Mouse (Mus musculus) ES-E14 (cell line): Measurements from ENCODE around the gene Ccdc181.

ENCODE experiments used
- CHD2 ChIP-seq: IDR thresholded peaks from 2 replicates; pipeline ENCODE4 v1.6.1; 2014; ENCODE audit warnings: mild to moderate bottlenecking, low read depth, low read length, inconsistent platforms
- HCFC1 ChIP-seq: IDR thresholded peaks from 2 replicates; pipeline ENCODE4 v1.6.1; 2012; ENCODE audit warnings: low read length, inconsistent platforms, borderline replicate concordance; ENCODE audit not compliant: insufficient read depth
- ZC3H11A ChIP-seq: IDR thresholded peaks from 2 replicates; pipeline ENCODE4 v1.6.1; 2012; ENCODE audit warnings: low read depth, mild to moderate bottlenecking, inconsistent platforms, low read length, borderline replicate concordance

- no peak for TF ChIP-seq HCFC1
- no peak for TF ChIP-seq CHD2
- TF ChIP-seq ZC3H11A = no peak
These were observed 23.9 kb upstream of the Ccdc181 start for GRCm38 (mm10) chr1:164251438-164251837.
